Mouse (Mus musculus): ENCODE results near the gene Itih5.

GRCm38 (mm10) chr2:10145514-10145913 is 7.9 kb upstream of the Itih5 start:
- TF ChIP-seq CTCF (IDR thresholded peaks at IDR 0.05; ENCODE audit: low read depth) (no peak), EP300 (IDR thresholded peaks at IDR 0.05; ENCODE audit: low read depth) (no peak)

Measured in liver, postnatal 0 days (tissue).